Mouse (Mus musculus): ENCODE data around the gene Igsf11.

DNA sequence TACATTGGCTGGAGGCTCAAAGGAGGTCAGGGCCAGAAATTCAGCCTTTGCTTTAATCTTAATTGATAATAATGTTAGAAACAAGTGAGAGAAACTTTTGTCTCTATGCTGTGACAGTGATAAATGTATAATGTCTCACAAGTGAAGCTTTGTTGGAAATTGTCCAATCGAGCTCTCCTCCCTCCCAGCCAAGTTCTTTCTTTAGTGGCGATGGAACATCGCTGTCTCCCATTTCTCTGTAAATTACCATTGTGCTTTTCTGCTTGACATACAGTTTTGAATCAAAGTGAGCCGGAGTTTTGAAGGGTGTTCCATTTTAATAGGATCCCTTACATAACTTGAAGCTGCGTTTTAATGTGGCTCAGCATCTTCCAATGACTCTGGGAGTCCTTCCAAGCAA is 56.0 kb downstream of the Igsf11 start:
- TF ChIP-seq ZC3H11A (IDR thresholded peaks at IDR 0.05; ENCODE audit: borderline replicate concordance, low read depth, low read length) (no peak), ZNF384 (IDR thresholded peaks at IDR 0.05; ENCODE audit: low read depth, low read length) (no peak)
